8 mouse cellular contexts compared by ENCODE assay signal in genomic region chr19:4036327-4037045, GRCm38 (mm10). TPM values are rescaled to one million over a fixed set of nuclear protein-coding genes. Genes with fewer than 3 reads are reported as not detected.
A peak's percentile ranks its signal among the peaks of the same experiment; 100 is the strongest.
DNase-seq lines count a peak whose midpoint lies in the region; ATAC-seq and TF ChIP-seq lines count a peak whose summit lies in the region.
"Had no signal": no experiment of that assay in that cellular context is flagged by ENCODE, and none has a peak within 500 bp of the region (broad histone marks: within the 10 kb centered on the region; RNA-seq: fewer than 3 reads in every experiment).

No protein-coding gene starts in this region.

- peak overlapping the region; percentile 19; the same call in 1 of the 2 replicates for H3K4me2 ChIP-seq in kidney, postnatal 0 days (ENCODE audit: low read length)
- peak overlapping the region; percentile 18 for H3K4me2 ChIP-seq in embryonic facial prominence, embryonic 15.5 days (replicated peaks)
- H3K4me2 ChIP-seq in limb, embryonic 12.5 days, result peak overlapping the region; percentile 36; the same call in 1 of the 2 replicates
- peak overlapping the region; percentile 39 for H3K4me2 ChIP-seq in neural tube, embryonic 15.5 days

- no peaks in the 10 kb centered on the region for H3K9me3 ChIP-seq in kidney, postnatal 0 days (replicated peaks; ENCODE audit: low read length)
- no peaks in the 10 kb centered on the region for H3K9me3 ChIP-seq in embryonic facial prominence, embryonic 15.5 days (replicated peaks)
- no peaks in the 10 kb centered on the region for H3K9me3 ChIP-seq in limb, embryonic 12.5 days
- H3K9me3 ChIP-seq in neural tube, embryonic 15.5 days (replicated peaks), result no peaks in the 10 kb centered on the region

- no peak overlapping the region for H3K4me3 ChIP-seq in kidney, postnatal 0 days (replicated peaks; ENCODE audit: low read depth, low read length)
- no peak overlapping the region for H3K4me3 ChIP-seq in embryonic facial prominence, embryonic 15.5 days (replicated peaks)
- H3K4me3 ChIP-seq in limb, embryonic 12.5 days (replicated peaks), result 0 out of 2 replicates have a peak overlapping the region, but pooled peaks have one; percentile 1
- no peak overlapping the region for H3K4me3 ChIP-seq in neural tube, embryonic 15.5 days (replicated peaks)
- no peak overlapping the region for H3K4me3 ChIP-seq in thymus, adult 2 months (ENCODE audit: control insufficient read depth, insufficient read depth, low read length)

- H3K27ac ChIP-seq in kidney, postnatal 0 days, result no peak overlapping the region
- H3K27ac ChIP-seq in embryonic facial prominence, embryonic 15.5 days (replicated peaks), result no peak overlapping the region
- no peak overlapping the region for H3K27ac ChIP-seq in limb, embryonic 12.5 days
- H3K27ac ChIP-seq in neural tube, embryonic 15.5 days (replicated peaks), result no peak overlapping the region
- H3K27ac ChIP-seq in thymus, adult 2 months (ENCODE audit: control insufficient read depth, insufficient read depth, low read length), result no peak overlapping the region

- no peaks in the 10 kb centered on the region for H3K27me3 ChIP-seq in kidney, postnatal 0 days (ENCODE audit: insufficient read depth, low read length)
- no peaks in the 10 kb centered on the region for H3K27me3 ChIP-seq in embryonic facial prominence, embryonic 15.5 days
- H3K27me3 ChIP-seq in limb, embryonic 12.5 days, result no peaks in the 10 kb centered on the region
- H3K27me3 ChIP-seq in neural tube, embryonic 15.5 days (replicated peaks), result no peaks in the 10 kb centered on the region
- H3K27me3 ChIP-seq in thymus, adult 2 months (ENCODE audit: control insufficient read depth, insufficient read depth, low read length), result no peaks in the 10 kb centered on the region

- H3K9ac ChIP-seq in kidney, postnatal 0 days (ENCODE audit: low read depth, low read length), result no peak overlapping the region
- H3K9ac ChIP-seq in embryonic facial prominence, embryonic 15.5 days, result no peak overlapping the region
- 0 out of 2 replicates have a peak overlapping the region, but pooled peaks have one; percentile 18 for H3K9ac ChIP-seq in limb, embryonic 12.5 days (replicated peaks)
- no peak overlapping the region for H3K9ac ChIP-seq in neural tube, embryonic 15.5 days (replicated peaks)

- TF ChIP-seq POLR2A in thymus, adult 2 months (IDR thresholded peaks at IDR 0.05; ENCODE audit: control insufficient read depth, extremely low read depth, insufficient read depth, low read length, poor library complexity), result no peak

- 0 out of 2 replicates have a peak, but pooled peaks have one; percentile 46 for ATAC-seq in kidney, postnatal 0 days (replicated peaks; ENCODE audit: low FRiP score, low read depth)
- no peak for ATAC-seq in embryonic facial prominence, embryonic 15.5 days (ENCODE audit: insufficient number of reproducible peaks, low FRiP score, low TSS enrichment, low read depth)
- ATAC-seq in limb, embryonic 12.5 days (ENCODE audit: insufficient number of reproducible peaks, insufficient read depth, low FRiP score, low TSS enrichment, low read depth), result no peak
- no peak for ATAC-seq in neural tube, embryonic 15.5 days (ENCODE audit: low FRiP score)
- no peak for ATAC-seq in cerebellum, adult (ENCODE audit: insufficient number of reproducible peaks, low FRiP score, low TSS enrichment)

- H3K36me3 ChIP-seq in kidney, postnatal 0 days (ENCODE audit: insufficient read depth, low read length), result no peaks in the 10 kb centered on the region
- no peaks in the 10 kb centered on the region for H3K36me3 ChIP-seq in embryonic facial prominence, embryonic 15.5 days
- peaks cover 14% of the 10 kb centered on the region; the same call in 1 of the 2 replicates for H3K36me3 ChIP-seq in limb, embryonic 12.5 days
- 0 out of 2 replicates have a peak, but pooled peaks cover 2% of the 10 kb centered on the region for H3K36me3 ChIP-seq in neural tube, embryonic 15.5 days
- H3K36me3 ChIP-seq in thymus, adult 2 months (ENCODE audit: control insufficient read depth, insufficient read depth, low read length), result no peaks in the 10 kb centered on the region

- H3K4me1 ChIP-seq in kidney, postnatal 0 days (replicated peaks; ENCODE audit: insufficient read depth, low read length), result 0 out of 2 replicates have a peak, but pooled peaks cover 4% of the 10 kb centered on the region
- peaks cover 15% of the 10 kb centered on the region for H3K4me1 ChIP-seq in embryonic facial prominence, embryonic 15.5 days
- peaks cover 15% of the 10 kb centered on the region for H3K4me1 ChIP-seq in limb, embryonic 12.5 days (replicated peaks)
- peaks cover 20% of the 10 kb centered on the region for H3K4me1 ChIP-seq in neural tube, embryonic 15.5 days
- peaks cover 16% of the 10 kb centered on the region for H3K4me1 ChIP-seq in thymus, adult 2 months (replicated peaks; ENCODE audit: control insufficient read depth, insufficient read depth, low read length)

- no peak for DNase-seq in kidney, postnatal 0 days (ENCODE audit: low spot score)
- DNase-seq in kidney, postnatal 4 days, result no peak
- no peak for DNase-seq in thymus, adult 2 months
- DNase-seq: left cerebral cortex, postnatal 4 days had no signal

- no peak for TF ChIP-seq CTCF in kidney, postnatal 0 days (IDR thresholded peaks at IDR 0.05; ENCODE audit: low read depth)
- no peak for TF ChIP-seq CTCF in thymus, adult 2 months (IDR thresholded peaks at IDR 0.05; ENCODE audit: borderline replicate concordance, control insufficient read depth, extremely low read depth, insufficient read depth, low read length, poor library complexity)

- 55% methylated on average over 12 of the region's 12 CpGs for WGBS in kidney, postnatal 0 days
- WGBS in embryonic facial prominence, embryonic 15.5 days, result 69% methylated on average over 12 of the region's 12 CpGs
- 75% methylated on average over 12 of the region's 12 CpGs for WGBS in limb, embryonic 12.5 days
- 76% methylated on average over 12 of the region's 12 CpGs for WGBS in neural tube, embryonic 15.5 days
- 75% methylated on average over 12 of the region's 12 CpGs for WGBS in thymus, adult 2 months

RNA-seq across cellular contexts. Expression of gene Gstp1, which starts 1.3 kb away (rescaled TPM):
- 441 and 464 TPM in 2 replicates for polyA plus RNA-seq in kidney, postnatal 0 days (2015; fragmentation: Nextera tagmentation; extraction: Ambion mirVana)
- 511 and 558 TPM in 2 replicates for polyA plus RNA-seq in embryonic facial prominence, embryonic 15.5 days (2015; fragmentation: Nextera tagmentation; extraction: Ambion mirVana)
- 476 and 504 TPM in 2 replicates for polyA plus RNA-seq in limb, embryonic 12.5 days (2016; fragmentation: Nextera tagmentation; extraction: Ambion mirVana)
- polyA plus RNA-seq in neural tube, embryonic 15.5 days (2015; fragmentation: Nextera tagmentation; extraction: Ambion mirVana), result 552 and 568 TPM in 2 replicates
- polyA plus RNA-seq in thymus, adult 2 months (2012; rRNA removed), result 317 and 318 TPM in 2 replicates

RNA-seq across cellular contexts. Expression of gene Gstp2, which starts 9.3 kb away (rescaled TPM):
- polyA plus RNA-seq in kidney, postnatal 0 days (2015; fragmentation: Nextera tagmentation; extraction: Ambion mirVana), result 3.1 and 4.4 TPM in 2 replicates
- polyA plus RNA-seq in embryonic facial prominence, embryonic 15.5 days (2015; fragmentation: Nextera tagmentation; extraction: Ambion mirVana), result 3.4 and 3.7 TPM in 2 replicates
- polyA plus RNA-seq in limb, embryonic 12.5 days (2016; fragmentation: Nextera tagmentation; extraction: Ambion mirVana), result 1.8 and 10.6 TPM in 2 replicates
- polyA plus RNA-seq in neural tube, embryonic 15.5 days (2015; fragmentation: Nextera tagmentation; extraction: Ambion mirVana), result 1.9 and 7.6 TPM in 2 replicates
- 26.9 and 48.8 TPM in 2 replicates for polyA plus RNA-seq in thymus, adult 2 months (2012; rRNA removed)

RNA-seq across cellular contexts. Expression of gene Gstp3, which starts 22.9 kb away (rescaled TPM):
- not detected in 2 replicates for polyA plus RNA-seq in kidney, postnatal 0 days (2015; fragmentation: Nextera tagmentation; extraction: Ambion mirVana)
- 0.41 and 0.77 TPM in 2 replicates for polyA plus RNA-seq in embryonic facial prominence, embryonic 15.5 days (2015; fragmentation: Nextera tagmentation; extraction: Ambion mirVana)
- polyA plus RNA-seq in limb, embryonic 12.5 days (2016; fragmentation: Nextera tagmentation; extraction: Ambion mirVana), result not detected in 2 replicates
- polyA plus RNA-seq in neural tube, embryonic 15.5 days (2015; fragmentation: Nextera tagmentation; extraction: Ambion mirVana), result 1.1 TPM in 1 of 2 replicates, not detected in the other
- 23.6 and 26.4 TPM in 2 replicates for polyA plus RNA-seq in thymus, adult 2 months (2012; rRNA removed)

RNA-seq across cellular contexts. Expression of gene Ndufv1, which starts 23.9 kb away (rescaled TPM):
- polyA plus RNA-seq in kidney, postnatal 0 days (2015; fragmentation: Nextera tagmentation; extraction: Ambion mirVana), result 294 and 318 TPM in 2 replicates
- 190 and 202 TPM in 2 replicates for polyA plus RNA-seq in embryonic facial prominence, embryonic 15.5 days (2015; fragmentation: Nextera tagmentation; extraction: Ambion mirVana)
- 180 and 201 TPM in 2 replicates for polyA plus RNA-seq in limb, embryonic 12.5 days (2016; fragmentation: Nextera tagmentation; extraction: Ambion mirVana)
- 262 and 279 TPM in 2 replicates for polyA plus RNA-seq in neural tube, embryonic 15.5 days (2015; fragmentation: Nextera tagmentation; extraction: Ambion mirVana)
- 152 and 170 TPM in 2 replicates for polyA plus RNA-seq in thymus, adult 2 months (2012; rRNA removed)

RNA-seq across cellular contexts. Expression of gene Doc2g, which starts 33.4 kb away (rescaled TPM):
- 2.6 and 2.8 TPM in 2 replicates for polyA plus RNA-seq in kidney, postnatal 0 days (2015; fragmentation: Nextera tagmentation; extraction: Ambion mirVana)
- polyA plus RNA-seq in embryonic facial prominence, embryonic 15.5 days (2015; fragmentation: Nextera tagmentation; extraction: Ambion mirVana), result 5.4 and 5.6 TPM in 2 replicates
- polyA plus RNA-seq in limb, embryonic 12.5 days (2016; fragmentation: Nextera tagmentation; extraction: Ambion mirVana), result 6.8 and 7.6 TPM in 2 replicates
- polyA plus RNA-seq in neural tube, embryonic 15.5 days (2015; fragmentation: Nextera tagmentation; extraction: Ambion mirVana), result 6.0 and 6.7 TPM in 2 replicates
- polyA plus RNA-seq in thymus, adult 2 months (2012; rRNA removed), result 14.4 and 51.8 TPM in 2 replicates

Comparison
In these comparisons a context has a peak if more than half of its experiments do, and no peak if none do; other contexts are left out.
1. RNA of gene Gstp3, which starts 22.9 kb away (polyA plus RNA-seq): 23.6 to 26.4 TPM in thymus, adult 2 months; 0.41 to 0.77 TPM in embryonic facial prominence, embryonic 15.5 days, not detected in kidney, postnatal 0 days, not detected in limb, embryonic 12.5 days and 1.1 TPM in neural tube, embryonic 15.5 days; every median in the first group is over 10 times any median in the second.
2. Peak in every context shown above with its lines, with median percentiles within 50 percentile points of each other: H3K4me2 ChIP-seq.